Mouse (Mus musculus) thymus, postnatal 14 days (tissue): ENCODE results near the gene Ip6k2.

ENCODE experiments used
- DNase-seq: peaks from one replicate; pipeline ENCODE4 v3.0.0; 2021

Gene Ip6k2

GRCm38 (mm10) chr9:108782836-108783547 is 604 bp upstream of the Ip6k2 start:
- DNase-seq, result no peak

- no peak for DNase-seq
These were observed 1.8 kb downstream of the Ip6k2 start for GRCm38 (mm10) chr9:108785416-108785815.

GRCm38 (mm10) chr9:108786494-108786893 is 2.9 kb downstream of the Ip6k2 start:
- DNase-seq, result no peak

GRCm38 (mm10) chr9:108787080-108787479 is 3.5 kb downstream of the Ip6k2 start:
- DNase-seq, result no peak

- no peak for DNase-seq
These were observed 5.1 kb downstream of the Ip6k2 start for GRCm38 (mm10) chr9:108788713-108789112.

- no peak for DNase-seq
These were observed 8.7 kb downstream of the Ip6k2 start for GRCm38 (mm10) chr9:108792307-108792706.

GRCm38 (mm10) chr9:108792730-108793129 is 9.1 kb downstream of the Ip6k2 start:
- DNase-seq, result peak; percentile 77

GRCm38 (mm10) chr9:108795281-108795680 is 11.7 kb downstream of the Ip6k2 start:
- no peak for DNase-seq

GRCm38 (mm10) chr9:108795762-108796161 is 12.2 kb downstream of the Ip6k2 start:
- peak; percentile 51 for DNase-seq

GRCm38 (mm10) chr9:108796351-108796981 is 12.9 kb downstream of the Ip6k2 start:
- DNase-seq, result no peak

GRCm38 (mm10) chr9:108797477-108797876 is 13.9 kb downstream of the Ip6k2 start:
- DNase-seq, result no peak

- no peak for DNase-seq
These were observed 15.0 kb downstream of the Ip6k2 start for GRCm38 (mm10) chr9:108798508-108799075.

GRCm38 (mm10) chr9:108799564-108799963 is 16.0 kb downstream of the Ip6k2 start:
- DNase-seq, result no peak

- no peak for DNase-seq
These were observed 22.2 kb downstream of the Ip6k2 start for GRCm38 (mm10) chr9:108805768-108806167.

- DNase-seq, result no peak
These were observed 22.8 kb downstream of the Ip6k2 start for GRCm38 (mm10) chr9:108806379-108806778.

GRCm38 (mm10) chr9:108806831-108807230 is 23.2 kb downstream of the Ip6k2 start:
- DNase-seq, result no peak

GRCm38 (mm10) chr9:108807674-108808073 is 24.1 kb downstream of the Ip6k2 start:
- no peak for DNase-seq

GRCm38 (mm10) chr9:108808163-108808665 is 24.6 kb downstream of the Ip6k2 start, which contains the start of gene Nckipsd:
Nckipsd (plus strand) TSS chr9:108808368.
- DNase-seq, result peak; percentile 98

GRCm38 (mm10) chr9:108809188-108809587 is 25.6 kb downstream of the Ip6k2 start:
- no peak for DNase-seq

GRCm38 (mm10) chr9:108809723-108810122 is 26.1 kb downstream of the Ip6k2 start:
- no peak for DNase-seq

- DNase-seq, result no peak
These were observed 26.9 kb downstream of the Ip6k2 start for GRCm38 (mm10) chr9:108810516-108810915.

GRCm38 (mm10) chr9:108815557-108815956 is 32.0 kb downstream of the Ip6k2 start:
- DNase-seq, result no peak

GRCm38 (mm10) chr9:108819495-108819894 is 35.9 kb downstream of the Ip6k2 start:
- peak; percentile 62 for DNase-seq

GRCm38 (mm10) chr9:108820077-108820476 is 36.5 kb downstream of the Ip6k2 start:
- no peak for DNase-seq
